Mouse (Mus musculus): ENCODE measurements around the gene Vps8.

Vps8 gene

DNA sequence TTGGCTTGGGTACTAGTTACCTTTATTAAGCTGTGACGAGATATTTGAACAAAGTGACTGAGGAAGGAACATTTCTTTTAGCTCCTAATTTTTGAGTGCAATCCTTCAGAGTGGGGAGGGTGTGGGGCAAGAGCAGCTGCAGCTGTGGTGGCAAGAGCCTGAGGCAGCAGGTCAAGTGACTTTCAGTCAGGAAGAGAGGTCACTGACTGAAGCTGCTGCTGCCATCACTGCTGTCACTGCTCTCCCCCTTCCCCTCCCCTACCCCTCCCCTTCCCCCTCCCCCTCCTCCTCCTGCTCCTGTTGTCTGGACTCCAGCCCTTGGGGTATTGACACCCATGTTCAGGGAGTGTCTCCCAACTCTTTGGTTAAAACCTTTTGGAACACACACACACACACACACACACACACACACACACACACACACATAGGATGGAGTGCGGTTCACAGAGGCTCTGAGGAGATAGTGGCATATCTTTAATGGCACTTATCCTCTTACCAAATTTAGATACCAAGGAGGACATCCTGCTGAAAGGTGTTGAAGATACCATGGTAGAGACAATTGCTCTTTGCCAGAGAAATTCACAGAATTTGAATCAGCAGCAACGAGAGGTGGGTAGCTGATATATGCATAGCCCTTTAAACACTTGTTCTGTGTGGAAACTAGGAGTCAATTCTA, 139.8 kb downstream of the Vps8 start:
- DNase-seq, result no peak

DNA sequence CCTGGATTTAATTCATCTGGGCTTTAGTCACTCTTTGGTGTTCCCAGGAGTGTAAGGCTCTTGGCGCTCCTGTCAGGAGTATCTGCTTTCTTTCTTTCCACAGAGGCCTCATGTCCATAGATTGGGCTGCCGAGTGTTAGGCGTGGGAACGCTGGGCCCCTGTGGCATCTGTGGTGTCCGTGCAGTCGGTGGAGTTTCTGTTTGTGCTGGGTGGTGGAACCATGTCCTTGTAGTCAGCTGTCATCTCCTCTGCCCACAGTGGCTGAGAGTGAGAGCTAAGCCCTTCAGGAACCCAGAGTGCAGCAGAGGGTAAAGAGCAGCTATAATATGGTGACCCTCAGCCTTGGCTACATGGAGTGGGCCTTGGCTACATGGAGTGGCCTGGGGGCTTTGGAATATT, 140.4 kb downstream of the Vps8 start:
- DNase-seq, result no peak

DNA sequence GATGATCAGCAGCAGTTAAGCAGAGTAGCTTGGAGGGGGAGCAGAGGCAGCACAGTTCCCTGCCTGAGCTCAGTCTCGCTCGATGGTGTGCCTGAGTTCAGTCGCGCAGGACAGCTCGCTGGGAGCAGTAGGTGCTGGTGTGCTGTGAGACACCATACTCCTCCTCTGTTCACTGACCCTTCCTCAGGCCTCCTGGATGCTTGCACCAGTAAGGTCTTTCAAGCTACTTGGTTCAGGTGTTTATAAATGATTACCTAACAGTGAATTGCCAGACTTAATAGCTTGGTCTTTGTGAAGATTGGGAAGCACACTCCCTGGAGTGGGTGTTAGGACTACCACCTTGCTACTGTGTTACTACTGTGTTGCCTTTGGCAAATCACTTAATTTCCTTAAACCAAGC, 144.2 kb downstream of the Vps8 start:
- DNase-seq, result no peak

DNA sequence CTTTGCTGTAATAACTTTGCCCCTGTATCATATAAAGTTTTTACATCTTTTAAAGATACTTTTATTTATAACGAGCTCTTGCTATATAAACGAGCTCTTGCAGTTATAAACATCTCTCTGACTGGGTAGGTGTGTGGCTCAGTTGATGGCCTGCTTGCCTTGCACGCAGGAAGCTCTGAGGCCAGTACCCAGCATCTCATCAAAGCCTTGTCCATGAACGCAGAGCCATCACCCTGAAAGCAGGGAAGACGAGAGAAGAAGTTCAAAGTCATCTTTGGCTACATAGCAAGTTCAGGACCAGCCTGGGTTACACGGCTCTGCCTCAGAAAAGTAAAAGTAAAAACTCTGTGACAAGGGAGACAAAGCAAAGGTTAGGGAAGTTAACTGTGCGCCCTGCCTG, 147.0 kb downstream of the Vps8 start:
- no peak for DNase-seq

DNA sequence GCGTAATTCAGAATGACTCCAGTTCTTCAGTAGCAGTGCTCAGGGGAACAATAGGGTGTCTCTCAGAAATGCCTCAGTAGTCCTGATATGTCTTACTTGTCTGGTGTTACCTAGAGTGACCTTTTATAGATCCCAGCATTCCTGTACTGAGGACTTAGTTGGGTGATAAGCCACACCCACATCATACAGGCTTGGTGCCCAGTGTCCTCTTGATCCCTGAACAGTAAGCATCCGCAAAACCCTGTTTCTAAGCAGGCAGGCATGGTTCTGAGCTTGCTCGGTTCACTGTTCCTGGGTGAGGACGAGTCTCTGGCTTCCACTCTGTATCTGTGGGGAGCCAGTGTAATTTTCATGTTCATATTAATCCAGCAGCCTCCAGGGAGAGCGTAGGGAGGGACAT, 147.9 kb downstream of the Vps8 start:
- DNase-seq, result no peak

DNA sequence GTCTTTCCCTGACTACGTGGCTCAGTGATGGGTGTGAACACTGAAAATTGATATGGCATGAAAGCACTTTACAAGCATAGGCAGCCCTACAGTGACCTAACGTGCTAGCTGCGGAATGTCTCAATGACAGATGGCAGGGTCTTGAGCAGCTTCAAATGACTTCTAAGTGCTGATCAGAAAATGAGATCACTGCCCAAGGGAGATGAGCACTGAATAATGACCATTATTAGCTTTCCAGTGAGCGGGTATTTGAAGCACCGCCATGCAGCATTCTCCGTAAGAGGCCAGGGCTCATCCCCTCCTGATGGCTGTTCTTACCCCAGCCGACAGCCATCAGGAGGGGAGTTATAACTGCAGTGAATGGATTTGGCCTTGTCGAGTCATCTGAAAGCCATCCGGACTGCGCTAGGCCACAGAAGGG, 153.1 kb downstream of the Vps8 start:
- no peak for DNase-seq

DNA sequence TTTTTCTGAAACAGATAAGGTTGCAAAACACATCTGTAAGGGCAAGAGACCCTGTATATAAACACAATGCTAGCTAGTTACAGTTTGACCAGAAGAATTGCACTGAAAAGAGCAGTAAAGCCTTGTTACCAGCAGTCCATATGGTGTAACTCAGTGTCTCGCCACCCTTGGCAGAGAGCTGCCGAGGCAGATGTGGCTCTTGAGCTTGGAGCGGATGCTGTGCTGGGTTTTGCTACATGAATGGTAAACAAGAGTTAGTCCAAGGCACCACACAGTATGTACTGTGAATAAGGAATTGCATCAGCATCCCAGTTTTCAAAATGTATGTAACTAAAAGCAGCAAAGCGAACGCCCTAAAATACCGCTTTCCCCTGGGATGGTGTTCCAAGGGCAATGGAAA, 166.2 kb downstream of the Vps8 start:
- no peak for DNase-seq

DNA sequence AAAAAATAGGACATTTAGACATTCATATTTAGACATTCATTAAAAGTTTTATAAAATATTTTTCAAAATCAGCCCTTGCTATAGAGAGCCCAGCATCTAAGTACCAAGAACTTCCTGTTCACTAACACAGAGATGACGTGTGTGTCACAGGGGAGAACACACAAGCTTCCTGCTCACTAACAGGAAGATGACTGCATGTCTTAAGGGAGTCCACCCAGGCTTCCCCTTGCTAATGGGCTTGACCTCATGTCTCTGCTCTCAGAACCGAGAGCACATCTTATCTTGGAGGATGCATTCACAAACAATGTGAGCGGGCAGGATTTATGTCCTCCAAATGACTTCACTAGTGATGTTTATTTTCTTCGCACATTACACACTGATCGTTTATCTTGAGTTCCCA, 167.9 kb downstream of the Vps8 start:
- no peak for DNase-seq

DNA sequence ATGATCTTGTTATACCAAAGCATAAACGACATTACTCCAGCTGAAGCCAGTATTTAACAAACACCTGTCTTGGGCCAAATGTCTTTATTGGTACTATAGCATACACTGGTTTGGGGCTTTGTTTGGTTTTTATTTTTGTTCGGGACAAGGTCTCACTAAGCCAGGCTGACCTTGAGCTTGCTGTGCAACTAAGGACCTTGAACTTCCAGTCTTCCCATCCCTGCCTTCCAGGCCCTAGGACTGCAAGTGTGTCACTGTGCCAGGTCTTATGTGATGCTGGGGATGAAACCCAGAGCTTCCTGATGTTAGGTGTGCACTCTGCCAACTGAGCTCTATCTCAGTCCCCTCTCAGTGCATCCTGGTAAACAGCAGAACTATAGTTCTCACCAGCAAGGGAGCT, 168.6 kb downstream of the Vps8 start:
- DNase-seq, result no peak

DNA sequence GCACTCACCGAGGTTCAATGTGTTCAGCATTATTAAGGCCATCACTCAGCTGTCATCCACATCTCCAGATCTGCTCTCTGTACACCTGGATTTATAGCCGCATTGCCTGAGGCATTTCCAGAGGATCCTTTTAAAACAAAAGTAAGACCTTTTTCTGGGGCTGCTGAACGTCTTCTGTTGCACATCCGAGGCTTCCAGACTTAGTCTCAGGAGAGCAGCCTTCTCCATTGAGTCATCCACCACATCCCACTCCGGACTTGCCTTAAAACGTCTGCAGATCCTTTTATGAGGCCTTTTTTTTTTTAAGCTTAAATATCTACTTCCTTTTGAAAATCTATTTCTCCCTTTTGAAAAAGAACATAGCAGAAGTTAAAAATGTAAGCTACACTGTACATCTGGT, 172.6 kb downstream of the Vps8 start:
- no peak for DNase-seq

DNA sequence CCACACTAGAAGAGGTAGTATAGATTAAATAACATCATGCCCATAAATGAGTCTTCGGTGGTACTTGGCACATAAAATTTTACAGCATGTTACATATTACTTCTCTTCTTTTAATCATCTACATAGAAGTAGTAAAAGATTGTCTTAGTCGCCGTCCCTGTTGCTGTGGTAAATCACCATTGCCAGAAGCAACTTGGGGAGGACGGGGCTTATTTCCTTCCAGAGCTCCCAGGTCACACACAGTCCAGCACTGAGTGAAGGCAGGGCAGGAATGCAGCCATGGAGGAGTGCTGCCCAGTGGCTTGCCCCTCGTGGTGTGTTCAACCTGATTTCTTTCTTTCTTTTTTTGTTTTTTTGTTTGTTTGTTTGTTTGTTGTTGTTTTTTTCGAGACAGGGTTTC, 181.4 kb downstream of the Vps8 start:
- no peak for DNase-seq

DNA sequence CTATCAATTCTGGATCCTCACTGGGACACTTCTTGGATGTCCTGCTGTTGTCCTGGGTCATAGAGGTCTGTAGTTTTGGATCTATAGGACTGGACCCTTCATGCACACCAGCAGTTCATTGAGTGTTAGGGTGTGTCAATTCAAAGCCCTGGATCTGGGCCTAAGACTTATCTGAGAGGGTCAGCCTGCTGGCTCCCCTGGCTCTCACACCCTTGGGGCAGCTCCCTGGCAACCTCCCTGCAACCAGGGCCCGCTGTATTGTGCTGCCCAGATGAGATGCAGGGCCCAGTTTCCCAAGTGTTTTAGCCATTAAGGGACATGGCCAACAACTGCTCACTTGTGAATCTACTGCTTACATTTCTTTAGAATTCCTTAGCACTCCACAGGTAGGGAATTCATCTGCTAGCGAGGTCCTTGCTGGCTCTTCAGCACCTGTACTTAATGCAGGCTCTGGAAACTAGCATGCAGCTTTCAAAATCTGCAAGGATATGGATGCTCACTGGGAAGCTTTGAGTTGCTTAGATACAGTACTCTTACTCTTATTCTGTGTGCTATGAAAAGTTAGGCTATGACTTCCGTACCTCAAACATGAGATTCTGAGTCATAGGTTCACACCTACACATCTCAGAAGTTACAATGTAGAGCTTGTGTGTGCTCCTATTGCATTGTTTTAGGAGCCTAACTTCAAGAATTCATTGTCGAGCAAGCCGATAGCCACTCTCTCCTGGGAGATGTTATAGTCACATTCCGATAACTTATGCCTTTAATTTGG, 183.5 kb downstream of the Vps8 start:
- no peak for DNase-seq

DNA sequence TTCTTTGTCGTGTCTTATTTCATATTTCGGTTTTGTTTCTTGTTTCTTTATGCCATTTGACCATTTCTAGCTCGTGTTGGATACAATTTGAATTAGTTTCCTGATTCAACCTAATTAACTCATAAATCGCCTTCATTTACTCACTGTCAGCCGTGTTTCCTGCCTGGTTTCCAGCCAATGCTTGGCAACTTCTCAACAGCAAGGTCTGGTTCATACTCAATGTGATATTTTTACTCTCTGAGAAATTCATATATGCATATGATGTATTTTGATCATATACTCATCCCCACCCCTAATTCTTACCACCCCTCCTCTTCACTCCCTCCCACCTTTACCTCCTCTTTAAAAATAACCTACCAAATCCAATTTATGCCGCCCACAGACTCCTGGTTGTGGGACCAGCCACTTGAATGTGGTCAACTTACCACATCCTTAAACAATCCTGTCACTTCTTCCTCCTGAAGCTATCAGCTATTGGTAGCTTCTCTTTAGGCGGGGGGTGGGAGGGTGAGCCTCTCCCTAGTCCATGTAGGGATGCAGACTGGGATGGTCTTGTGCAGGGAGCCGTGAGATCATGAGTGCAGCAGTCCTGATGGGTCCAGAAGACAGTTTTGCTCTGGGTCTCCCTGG, 184.2 kb downstream of the Vps8 start:
- DNase-seq, result no peak

DNA sequence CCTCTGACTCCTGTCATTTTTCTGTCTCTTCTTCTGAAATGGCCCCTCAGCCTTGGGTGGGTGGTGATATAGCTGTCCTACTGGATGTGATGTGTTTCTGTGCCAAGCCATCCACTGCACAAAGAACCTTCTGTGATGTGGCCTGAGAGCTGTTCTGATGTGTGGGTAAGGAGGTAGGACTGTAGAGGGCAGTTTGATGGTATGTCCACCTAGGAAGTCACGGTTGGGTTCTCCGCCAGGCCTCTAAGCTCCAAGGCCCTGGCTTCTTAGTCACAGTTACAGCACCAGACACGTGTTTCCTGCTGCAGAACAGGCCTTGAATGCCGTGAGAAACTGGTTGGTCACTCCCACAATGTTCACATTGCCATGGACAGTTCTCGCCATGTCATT, 184.7 kb downstream of the Vps8 start:
- no peak for DNase-seq

DNA sequence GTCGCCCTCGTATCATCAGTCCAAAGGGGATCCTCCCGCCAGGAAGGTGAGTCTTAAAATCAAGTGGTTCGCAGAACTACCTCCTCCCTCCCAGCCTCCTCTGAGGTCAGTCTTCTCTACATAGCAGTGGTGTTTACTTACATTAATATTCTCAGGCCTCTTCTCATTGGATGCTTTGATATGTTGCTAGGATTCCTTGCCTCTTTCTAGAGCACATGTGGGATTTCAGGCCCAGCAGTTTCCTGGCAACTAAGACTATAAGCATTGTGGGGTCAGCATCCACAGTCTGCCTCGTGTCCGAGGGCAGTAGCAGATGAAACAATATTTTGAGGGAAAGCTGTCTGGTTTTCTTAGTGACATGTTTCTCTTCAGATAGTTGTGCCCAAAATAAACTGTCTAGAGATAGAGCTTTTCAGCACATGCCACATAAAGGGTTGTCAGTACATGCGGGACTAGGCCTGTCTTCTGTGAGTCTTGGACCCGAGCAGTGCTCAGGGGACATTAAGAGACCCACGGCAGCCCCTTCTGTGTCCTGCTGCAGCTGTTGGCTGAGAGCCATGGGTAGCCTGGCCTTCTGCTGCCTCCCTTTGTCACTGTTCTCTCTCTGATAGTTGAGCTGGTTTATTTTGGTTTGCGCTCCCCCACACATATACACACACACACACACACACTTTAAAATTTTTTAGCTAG, 185.4 kb downstream of the Vps8 start:
- no peak for DNase-seq

DNA sequence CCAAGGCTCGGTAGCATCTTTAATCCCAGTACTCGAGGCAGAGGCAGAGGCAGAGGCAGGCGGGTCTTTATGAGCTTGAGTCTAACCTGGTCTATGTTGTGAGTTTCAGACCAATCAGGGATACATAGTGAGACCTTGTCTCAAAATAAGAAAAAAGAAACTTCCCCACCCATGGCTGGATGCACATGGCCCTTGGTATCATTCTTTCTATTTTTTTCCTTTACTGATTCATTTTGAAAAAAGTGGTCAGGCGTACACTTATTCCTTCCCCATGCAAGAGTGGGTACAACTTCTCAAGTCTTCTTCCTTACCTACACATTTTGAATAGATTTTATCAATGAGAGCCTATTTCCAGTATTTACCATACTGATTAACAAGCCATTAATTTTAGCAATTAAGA, 187.6 kb downstream of the Vps8 start:
- DNase-seq, result no peak

DNA sequence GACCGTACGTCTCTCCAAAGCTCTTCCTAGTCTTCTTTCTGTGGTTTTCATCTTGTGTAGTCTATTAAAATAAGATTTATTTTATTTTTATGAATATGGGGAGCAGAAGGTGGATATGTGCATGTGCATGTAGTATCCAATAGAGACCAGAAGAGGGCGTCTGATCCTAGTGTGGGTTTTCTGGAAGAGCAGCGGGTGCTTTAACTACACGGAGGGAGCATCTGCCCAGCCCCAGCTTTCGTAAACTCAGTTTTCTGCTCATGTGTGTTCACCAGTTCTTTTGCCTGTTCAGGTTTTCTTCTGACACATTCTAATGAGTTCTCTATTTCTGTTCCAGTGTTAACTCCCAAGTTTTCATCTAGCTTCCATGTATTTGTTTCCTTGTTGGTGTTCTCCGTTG, 192.9 kb downstream of the Vps8 start:
- no peak for DNase-seq

DNA sequence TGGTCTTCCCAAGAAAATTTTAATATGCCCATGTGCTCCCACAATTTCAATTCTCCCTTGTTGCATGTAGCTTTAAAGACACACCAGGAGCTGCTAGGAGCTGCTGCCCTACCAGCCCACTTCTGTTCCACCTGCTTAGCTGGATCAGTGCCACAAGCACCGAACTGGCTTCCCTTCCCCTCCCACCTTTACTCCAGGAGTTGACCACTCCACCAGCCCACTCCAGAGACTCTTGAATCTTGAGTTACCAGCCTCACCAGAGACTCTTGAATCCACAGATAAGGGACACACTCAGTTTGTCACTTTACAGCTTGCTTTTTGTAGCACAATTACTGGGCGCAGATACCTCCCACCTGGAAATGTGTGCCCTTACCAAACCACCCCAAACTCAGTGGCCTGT, 197.7 kb downstream of the Vps8 start:
- no peak for DNase-seq

DNA sequence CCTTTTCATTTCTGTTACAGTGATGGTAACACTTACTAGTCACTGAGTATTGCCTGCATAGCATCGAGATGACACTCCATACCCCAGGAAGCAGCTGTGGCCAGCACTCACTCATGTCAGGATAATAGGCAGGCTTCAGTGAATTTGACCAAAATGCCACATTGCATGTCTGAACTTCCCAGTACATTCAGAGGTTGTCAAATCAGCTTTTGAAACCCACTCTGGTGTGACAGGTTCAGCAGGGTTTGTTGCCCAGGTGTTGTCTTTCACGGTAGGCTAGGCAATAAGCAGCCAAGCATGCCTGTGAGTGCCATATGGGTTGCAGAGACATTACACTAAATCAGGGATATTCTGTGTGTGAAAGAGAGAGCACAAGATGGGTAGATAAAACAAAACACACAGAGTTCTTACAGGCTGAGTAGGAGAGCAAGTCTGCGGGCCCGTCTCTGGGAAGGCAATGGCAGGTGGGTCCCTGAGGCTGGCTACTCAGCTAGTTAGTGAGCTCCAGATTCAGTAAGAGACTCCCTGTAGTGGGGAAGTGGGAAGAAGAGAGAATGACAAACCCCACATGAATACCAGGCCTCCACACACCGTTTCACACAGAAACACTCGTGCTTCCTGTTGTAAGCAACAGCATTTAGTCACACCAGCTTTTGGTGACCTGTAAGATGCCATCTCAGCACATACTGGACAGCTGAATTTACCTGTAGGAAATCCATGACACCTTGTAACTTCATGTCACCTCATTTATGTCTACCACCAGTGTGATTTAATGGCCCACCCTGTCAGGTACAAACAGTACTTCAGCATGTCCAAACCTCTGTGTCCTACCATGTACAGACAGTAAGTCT, 203.1 kb downstream of the Vps8 start:
- no peak for DNase-seq

DNA sequence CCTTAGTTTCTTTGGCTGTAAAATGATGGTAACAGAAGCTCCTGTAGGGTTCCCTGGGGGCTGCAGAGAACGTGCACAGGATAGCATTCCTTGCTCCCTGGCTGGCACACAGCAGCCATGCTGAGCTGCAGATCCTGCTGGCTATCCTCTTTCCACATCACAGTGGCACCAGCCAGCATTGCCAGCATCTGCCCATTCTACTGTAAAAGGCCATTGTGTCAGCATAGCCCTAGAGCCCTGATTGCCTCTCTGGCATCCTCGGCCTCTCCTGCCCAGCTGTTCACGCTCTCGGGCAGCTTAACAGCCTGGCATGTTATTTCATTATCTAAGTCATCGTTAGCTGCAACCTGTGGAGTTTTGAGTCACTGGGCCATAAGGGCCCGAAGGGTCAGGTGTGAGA, 204.3 kb downstream of the Vps8 start:
- DNase-seq, result no peak

DNA sequence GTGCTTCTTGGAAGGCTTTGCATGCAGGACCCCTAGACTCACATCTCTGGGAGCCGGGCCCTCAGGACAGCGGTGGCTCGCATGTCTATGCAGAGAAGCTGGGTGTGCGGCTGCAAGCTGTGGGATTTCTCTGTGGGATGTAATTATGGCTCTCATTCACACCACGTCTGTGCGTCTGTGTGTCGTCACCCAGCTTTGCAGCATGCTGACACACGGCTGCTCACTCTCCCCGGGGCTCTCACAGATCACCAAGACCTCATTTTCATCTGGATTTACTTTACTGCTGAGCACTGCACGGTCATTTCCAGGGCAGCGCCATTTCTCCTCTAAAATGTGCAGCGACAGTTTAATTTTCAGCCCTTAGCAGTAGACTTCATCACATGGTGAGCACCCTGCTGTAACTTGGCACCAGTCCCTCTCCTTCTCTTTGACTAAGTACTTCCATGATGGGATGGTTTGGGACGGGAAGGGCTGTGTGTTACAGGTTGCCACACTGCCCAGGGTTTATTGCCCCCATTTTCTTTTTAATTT, 205.2 kb downstream of the Vps8 start:
- DNase-seq, result no peak

DNA sequence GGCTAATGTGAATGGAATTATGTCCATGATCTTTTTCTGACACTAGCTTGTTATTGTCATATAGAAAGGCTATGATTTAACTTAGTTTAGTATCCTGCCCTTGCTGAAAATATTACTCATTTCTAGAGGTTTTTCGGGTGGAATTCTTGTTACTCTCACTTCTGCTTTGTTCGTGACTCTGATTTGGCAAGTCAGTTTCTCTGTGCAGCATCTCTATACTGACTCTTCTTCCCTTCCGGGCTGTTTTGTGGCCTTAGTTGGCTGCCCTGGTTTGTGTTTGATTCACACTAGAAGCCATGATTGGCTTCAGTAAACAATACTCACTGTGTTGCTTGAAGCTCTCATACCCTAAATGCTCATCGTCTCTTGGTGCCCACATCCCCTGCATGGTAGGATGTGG, 207.7 kb downstream of the Vps8 start:
- no peak for DNase-seq

DNA sequence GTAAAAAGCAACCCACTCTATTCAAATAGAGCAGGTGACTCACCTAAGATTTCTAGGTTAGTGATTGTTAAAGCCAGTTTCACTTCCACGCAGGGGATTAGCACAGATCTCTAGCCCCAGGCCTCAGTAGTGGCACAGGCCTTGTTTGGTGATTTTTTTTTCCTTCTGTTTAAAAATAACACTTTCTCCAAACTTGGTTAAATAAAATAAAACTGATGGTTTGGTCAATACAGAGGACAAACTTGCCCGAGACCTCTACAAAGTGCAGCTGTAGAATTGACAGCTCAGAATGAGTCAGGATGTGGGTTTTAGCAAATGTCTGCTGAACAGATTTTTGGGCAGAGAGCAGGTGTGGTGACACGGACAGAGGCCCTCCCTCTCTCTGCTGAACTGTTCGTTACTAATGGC, 208.9 kb downstream of the Vps8 start:
- DNase-seq, result no peak

Data from thymus, adult 18-20 months (tissue).